ENCODE assay signal across 29 mouse cellular contexts in the genomic region with DNA sequence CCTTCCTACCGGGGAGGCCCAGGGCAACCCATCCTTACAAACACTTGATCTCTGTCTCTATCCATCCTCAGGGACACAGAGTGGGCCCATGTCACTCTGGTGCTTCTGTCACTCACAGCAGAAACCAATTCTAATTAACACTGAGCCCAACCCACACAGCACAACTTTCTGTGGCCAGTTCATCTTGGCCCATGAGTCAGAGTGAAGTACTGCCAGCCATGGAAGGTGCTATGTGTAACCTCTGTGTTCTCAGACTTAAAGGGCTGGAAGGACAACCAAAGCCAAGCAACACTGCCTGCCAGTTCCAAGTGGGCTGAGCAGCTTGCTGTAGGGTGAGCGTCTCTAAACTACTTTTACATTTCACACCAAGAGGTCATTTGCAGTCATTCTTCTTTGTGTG. TPM values are rescaled to one million over a fixed set of nuclear protein-coding genes. Genes with fewer than 3 reads are reported as not detected.
"Had no signal": no experiment of that assay in that cellular context is flagged by ENCODE, and none has a peak within 500 bp of the region (broad histone marks: within the 10 kb centered on the region; RNA-seq: fewer than 3 reads in every experiment).

No protein-coding gene starts in this region.

- H3K9me3 ChIP-seq: heart, embryonic 13.5 days; heart, embryonic 15.5 days; hindbrain, embryonic 10.5 days; hindbrain, embryonic 12.5 days; intestine, embryonic 15.5 days; limb, embryonic 13.5 days; limb, embryonic 15.5 days; liver, embryonic 12.5 days had no signal

- H3K27ac ChIP-seq: gastrocnemius, adult 2 months; heart, adult 2 months; heart, embryonic 13.5 days; heart, embryonic 15.5 days; hindbrain, embryonic 10.5 days; hindbrain, embryonic 12.5 days; hindbrain, embryonic 14.5 days; intestine, embryonic 15.5 days; layer of hippocampus, adult 2 months; left cerebral cortex, adult 2 months; limb, embryonic 13.5 days; limb, embryonic 15.5 days; liver, embryonic 12.5 days; liver, embryonic 14.5 days had no signal

- DNase-seq: gastrocnemius, adult 2 months; gastrocnemius, postnatal 10 days; gastrocnemius, postnatal 25 days; heart, adult 2 months; heart, postnatal 14 days; heart, postnatal 36 days; kidney, adult 18-20 months; kidney, adult 8-10 months; kidney, postnatal 10 days; kidney, postnatal 25 days; kidney, postnatal 4 days; left cerebral cortex, postnatal 4 days had no signal

- H3K4me3 ChIP-seq: gastrocnemius, adult 2 months; heart, adult 2 months; heart, embryonic 13.5 days; heart, embryonic 15.5 days; hindbrain, embryonic 10.5 days; hindbrain, embryonic 12.5 days; intestine, embryonic 15.5 days; layer of hippocampus, adult 2 months; left cerebral cortex, adult 2 months; limb, embryonic 13.5 days; limb, embryonic 15.5 days; liver, embryonic 12.5 days had no signal

- H3K36me3 ChIP-seq: heart, embryonic 13.5 days; heart, embryonic 15.5 days; hindbrain, embryonic 10.5 days; hindbrain, embryonic 12.5 days; intestine, embryonic 15.5 days; limb, embryonic 13.5 days; limb, embryonic 15.5 days; liver, embryonic 12.5 days had no signal

- H3K9ac ChIP-seq: heart, embryonic 13.5 days; heart, embryonic 15.5 days; hindbrain, embryonic 12.5 days; hindbrain, embryonic 14.5 days; intestine, embryonic 15.5 days; limb, embryonic 13.5 days; limb, embryonic 15.5 days; liver, embryonic 12.5 days; liver, embryonic 14.5 days had no signal

- H3K4me2 ChIP-seq: heart, embryonic 11.5 days; heart, embryonic 13.5 days; heart, embryonic 15.5 days; hindbrain, embryonic 12.5 days; hindbrain, embryonic 14.5 days; intestine, embryonic 15.5 days; limb, embryonic 13.5 days; limb, embryonic 15.5 days; liver, embryonic 12.5 days had no signal

- H3K4me1 ChIP-seq: limb, embryonic 13.5 days had no signal

- ATAC-seq: hindbrain, embryonic 16.5 days; inflammation-experienced regulatory T-cells, adult 6 months; intestine, embryonic 15.5 days; intestine, postnatal 0 days; liver, embryonic 12.5 days had no signal

- H3K27me3 ChIP-seq: heart, embryonic 13.5 days; heart, embryonic 15.5 days; intestine, embryonic 15.5 days; limb, embryonic 15.5 days had no signal

RNA-seq across cellular contexts. Expression of a gene that starts 3.8 kb away (rescaled TPM):
- total RNA-seq: granulocyte monocyte progenitor cell, adult 5-6 weeks had no signal
- polyA plus RNA-seq: inflammation-experienced regulatory T-cells, adult 6 months had no signal
